Mouse (Mus musculus) liver, embryonic 14.5 days (tissue): ENCODE data around the gene 3110040M04Rik. TPM values are rescaled to one million over a fixed set of nuclear protein-coding genes. Genes with fewer than 3 reads are reported as not detected.

Experiments used
- ATAC-seq: fragments of 200-750 bp; cut with Nextera tagmentation; 2 replicates; pipeline ENCODE4 v1.8.0; 2017; ENCODE audit warnings: moderate number of reproducible peaks, mild to moderate bottlenecking, moderate library complexity; ENCODE audit not compliant: insufficient read depth
- DNase-seq, 3 experiments: peaks; one replicate each; pipeline ENCODE4 v3.0.0-alpha.2; 2012 to 2013; ENCODE audit warnings: low read depth in 3 of 3, low spot score in 3 of 3
- H3K27ac ChIP-seq: fragments of 300-500 bp; sonication (generic); 2 replicates; pipeline ENCODE4 v1.5.1; 2014; ENCODE audit warnings: moderate library complexity, mild to moderate bottlenecking, control low read depth, inconsistent platforms
- H3K27me3 ChIP-seq: fragments of 300-500 bp; sonication (generic); 2 replicates; pipeline ENCODE4 v1.6.1; 2014; ENCODE audit warnings: mild to moderate bottlenecking, low read length, moderate library complexity; ENCODE audit not compliant: control insufficient read depth, insufficient read depth
- H3K36me3 ChIP-seq: fragments of 300-500 bp; sonication (generic); replicated peaks from 2 replicates; pipeline ENCODE4 v1.6.1; 2014; ENCODE audit warnings: low read depth; ENCODE audit not compliant: control insufficient read depth, insufficient read depth
- H3K4me1 ChIP-seq, 2 experiments: fragments of 200-500 bp in 1 of 2; fragments of 300-500 bp in 1 of 2; sonication (generic) in 1 of 2; replicated peaks; 2 replicates each; pipeline ENCODE4 v1.6.1; 2012 to 2014; ENCODE audit warnings: antibody characterized with exemption in 1 of 2, inconsistent platforms in 1 of 2, low read length in 1 of 2; ENCODE audit not compliant: control insufficient read depth in 2 of 2, insufficient read depth in 2 of 2
- H3K4me2 ChIP-seq: fragments of 300-500 bp; sonication (generic); 2 replicates; pipeline ENCODE4 v1.6.1; 2014; ENCODE audit warnings: low read depth, mild to moderate bottlenecking, control low read depth, moderate library complexity
- H3K4me3 ChIP-seq, 2 experiments: fragments of 200-500 bp in 1 of 2; fragments of 300-500 bp in 1 of 2; sonication (generic) in 1 of 2; 2 replicates each; pipeline ENCODE4 v1.5.1; 2012 to 2014; ENCODE audit warnings: low read depth in 2 of 2, low read length in 2 of 2, mild to moderate bottlenecking in 2 of 2, control low read depth in 1 of 2, inconsistent platforms in 1 of 2, moderate library complexity in 1 of 2; ENCODE audit not compliant: insufficient read depth in 1 of 2
- H3K9ac ChIP-seq: fragments of 300-500 bp; sonication (generic); replicated peaks from 2 replicates; pipeline ENCODE4 v1.6.1; 2014; ENCODE audit warnings: mild to moderate bottlenecking, control low read depth, moderate library complexity
- H3K9me3 ChIP-seq: fragments of 300-500 bp; sonication (generic); 2 replicates; pipeline ENCODE4 v1.6.1; 2016; ENCODE audit warnings: low read length, mixed read lengths; ENCODE audit not compliant: control insufficient read depth
- CTCF ChIP-seq: IDR thresholded peaks from 2 replicates; pipeline ENCODE4 v1.5.1; 2016; ENCODE audit warnings: antibody characterized with exemption, low read depth, control low read depth
- EP300 ChIP-seq: IDR thresholded peaks from 2 replicates; pipeline ENCODE4 v1.6.1; 2016; ENCODE audit warnings: antibody characterized with exemption, low read depth
- WGBS: fragments of 180-500 bp; shearing (Covaris S2); extraction: QIAGEN DNeasy Blood & Tissue Kit; methylation state at CpG from one replicate; pipeline ENCODE4 v1.1.7; 2014; ENCODE audit not compliant: insufficient replicate concordance; 5-methylcytosine and 5-hydroxymethylcytosine counted together
- polyA plus RNA-seq, 2 experiments: library from polyadenylated mRNA; depleted of rRNA in 1 of 2; stranded (reverse) in 1 of 2; unstranded in 1 of 2; fragments of >200 nt; fragmentation: Nextera tagmentation in 1 of 2; extraction: Ambion mirVana in 1 of 2; gene quantifications; 2 replicates each; pipeline versions ENCODE4 v1.2.1 to v1.2.3; 2012 to 2014

The 3110040M04Rik gene
- polyA plus RNA-seq, 2 experiments, result 1.2 to 1.3 TPM

- H3K9me3 ChIP-seq, result no peaks in the 10 kb centered on the region
- H3K27ac ChIP-seq, result no peak overlapping the region
- H3K9ac ChIP-seq, result no peak overlapping the region
- WGBS, result 71% methylated on average over 2 of the region's 2 CpGs
- ATAC-seq, result no peak
- no peak for TF ChIP-seq CTCF
- TF ChIP-seq EP300, result no peak
- no peak for DNase-seq
- H3K4me2 ChIP-seq, result no peak overlapping the region
- no peaks in the 10 kb centered on the region for H3K27me3 ChIP-seq
- H3K4me3 ChIP-seq, result no peak overlapping the region
- peaks cover 0 to 11% of the 10 kb centered on the region in 2 experiments; a peak in 3 of 4 replicates for H3K4me1 ChIP-seq
- H3K36me3 ChIP-seq, result no peaks in the 10 kb centered on the region
Measured at GRCm38 (mm10) chr1:151158857-151159510, 44.9 kb upstream of the 3110040M04Rik start.

- TF ChIP-seq CTCF, result no peak
- no peak for TF ChIP-seq EP300
- ATAC-seq, result 0 out of 2 replicates have a peak, but pooled peaks have one; percentile 32
Measured at GRCm38 (mm10) chr1:151166031-151166430, 37.9 kb upstream of the 3110040M04Rik start.

GRCm38 (mm10) chr1:151167297-151168047 is 36.4 kb upstream of the 3110040M04Rik start:
- ATAC-seq (0 out of 2 replicates have a peak, but pooled peaks have one; percentile 5), DNase-seq (no peak)
- TF ChIP-seq CTCF (no peak), EP300 (no peak)
- no peaks in the 10 kb centered on the region for H3K9me3 ChIP-seq
- H3K27me3 ChIP-seq, result no peaks in the 10 kb centered on the region
- no peak overlapping the region for H3K4me3 ChIP-seq
- H3K36me3 ChIP-seq, result no peaks in the 10 kb centered on the region
- no peak overlapping the region for H3K9ac ChIP-seq
- H3K27ac ChIP-seq, result no peak overlapping the region
- H3K4me1 ChIP-seq, result peaks cover 11 to 21% of the 10 kb centered on the region in 2 experiments
- H3K4me2 ChIP-seq, result peak overlapping the region; percentile 15; the same call in 1 of the 2 replicates
- 33% methylated on average over 12 of the region's 12 CpGs for WGBS

More at GRCm38 (mm10) chr1:151166031-151166430, 37.9 kb upstream of the 3110040M04Rik start:
- no peak overlapping the region; the same call in 1 of the 2 replicates for H3K9ac ChIP-seq
- WGBS, result 13% methylated on average over 8 of the region's 8 CpGs
- H3K9me3 ChIP-seq, result no peaks in the 10 kb centered on the region
- H3K4me1 ChIP-seq, result peaks cover 8 to 20% of the 10 kb centered on the region in 2 experiments
- no peak for DNase-seq
- H3K27ac ChIP-seq, result no peak overlapping the region
- H3K4me2 ChIP-seq, result no peak overlapping the region
- no peaks in the 10 kb centered on the region for H3K27me3 ChIP-seq
- no peak overlapping the region for H3K4me3 ChIP-seq
- H3K36me3 ChIP-seq, result no peaks in the 10 kb centered on the region

- H3K4me1 ChIP-seq, result peaks cover 11 to 21% of the 10 kb centered on the region in 2 experiments
- no peak overlapping the region for H3K4me3 ChIP-seq
- WGBS, result 55% methylated on average over 3 of the region's 3 CpGs
- ATAC-seq (no peak; the same call in 1 of the 2 replicates), DNase-seq (no peak)
- H3K4me2 ChIP-seq, result no peak overlapping the region
- H3K36me3 ChIP-seq, result no peaks in the 10 kb centered on the region
- H3K27me3 ChIP-seq, result no peaks in the 10 kb centered on the region
- no peak overlapping the region for H3K9ac ChIP-seq
- TF ChIP-seq CTCF (no peak), EP300 (no peak)
- no peak overlapping the region for H3K27ac ChIP-seq
- H3K9me3 ChIP-seq, result no peaks in the 10 kb centered on the region
Measured at GRCm38 (mm10) chr1:151168637-151169036, 35.3 kb upstream of the 3110040M04Rik start.
